Mouse (Mus musculus): ENCODE data around the gene Bcl2.

Bcl2 gene

DNA sequence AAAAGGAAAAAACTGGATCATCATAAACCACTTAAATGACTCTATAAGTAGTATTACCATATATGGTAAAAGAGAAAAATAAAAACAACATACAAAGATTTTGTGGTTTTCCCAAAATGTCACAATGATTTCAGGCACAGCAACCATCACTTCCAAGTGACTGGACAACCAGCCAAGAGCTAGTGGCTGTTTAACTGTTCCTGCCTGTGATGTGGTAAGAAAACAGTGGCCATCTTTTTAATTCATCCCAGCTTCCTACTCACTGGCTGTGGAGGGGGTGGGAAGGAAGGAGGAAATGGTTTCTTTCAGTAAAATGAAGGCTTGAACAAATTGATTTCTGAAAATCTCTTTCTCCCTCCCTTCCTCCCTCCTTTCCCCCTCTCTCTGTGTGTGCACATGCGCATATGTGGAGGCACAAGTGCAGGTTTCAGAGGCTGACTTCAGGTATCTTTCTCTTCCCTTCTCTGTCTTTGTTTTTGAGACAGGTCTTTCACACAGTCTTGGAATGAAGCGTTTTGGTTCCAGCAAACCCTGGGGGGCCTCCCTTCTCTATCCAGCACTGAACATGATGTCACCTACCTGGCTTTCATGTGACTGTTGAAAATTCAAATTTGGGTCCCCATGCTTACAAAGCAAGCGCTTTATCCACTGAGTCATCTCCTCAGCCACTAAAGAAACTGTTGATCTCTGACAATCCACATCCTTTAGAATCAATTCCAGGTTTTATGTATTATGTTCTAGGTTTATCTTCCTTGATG, 93.7 kb downstream of the Bcl2 start:
- no peak for DNase-seq (ENCODE audit: extremely low spot score)

DNA sequence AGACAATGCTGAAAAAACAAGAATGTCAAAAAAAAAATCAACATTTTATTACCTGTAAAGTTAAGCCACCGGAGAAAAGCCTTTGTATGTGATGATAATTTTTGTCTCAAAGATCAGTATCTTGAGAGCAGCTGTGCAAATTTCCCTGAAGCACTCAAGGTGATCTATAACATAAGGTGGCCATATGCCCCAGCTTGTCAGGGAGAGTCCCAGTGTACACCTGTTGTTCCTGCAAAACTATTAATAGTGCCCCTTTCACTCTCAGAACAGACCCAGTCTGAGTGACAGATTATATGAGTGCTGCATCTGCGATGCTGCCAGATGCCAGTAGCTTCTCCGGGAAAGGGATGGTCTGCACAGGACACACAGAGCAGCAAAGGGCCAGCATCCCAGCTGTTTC, 95.3 kb downstream of the Bcl2 start:
- DNase-seq (ENCODE audit: extremely low spot score) = no peak

DNA sequence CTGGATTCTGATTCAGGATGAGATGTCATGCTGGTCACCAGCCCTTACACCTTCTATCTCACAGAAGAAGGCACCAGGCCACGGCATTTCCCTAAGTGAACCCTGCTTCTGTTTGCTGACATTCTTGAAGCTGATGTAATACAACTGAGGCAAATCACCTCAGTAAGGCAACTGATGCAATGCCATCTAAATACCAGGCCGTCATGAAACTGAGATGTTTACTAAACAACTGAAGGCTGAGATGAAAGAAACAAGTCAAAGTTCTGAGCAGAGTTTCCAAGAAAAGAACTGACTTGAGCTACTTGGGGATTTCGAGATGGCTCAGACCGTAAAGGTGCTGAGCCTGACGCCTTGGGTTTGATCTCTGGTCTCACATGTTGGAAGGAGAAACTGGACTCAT, 97.1 kb downstream of the Bcl2 start:
- no peak for DNase-seq (ENCODE audit: extremely low spot score)

DNA sequence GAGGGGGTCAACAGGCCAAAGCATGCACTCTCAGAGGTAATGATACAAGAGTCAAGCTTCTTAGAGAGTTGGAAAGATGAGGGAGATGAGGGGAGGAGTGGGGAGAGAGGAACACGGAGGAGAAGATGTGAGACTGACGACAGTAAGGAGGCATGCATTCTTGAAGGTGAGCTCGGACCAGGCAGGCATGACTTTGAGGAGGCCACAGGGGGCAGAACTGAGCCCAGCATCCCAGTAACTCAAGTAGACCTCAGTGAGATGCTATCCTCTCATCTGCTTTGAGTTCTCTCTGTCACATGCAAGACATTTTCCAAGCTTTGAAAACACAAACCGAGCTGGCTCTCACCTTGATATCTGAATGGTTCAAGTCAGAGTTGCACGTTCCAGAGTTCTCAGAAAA, 100.7 kb downstream of the Bcl2 start:
- DNase-seq (ENCODE audit: extremely low spot score) = no peak

DNA sequence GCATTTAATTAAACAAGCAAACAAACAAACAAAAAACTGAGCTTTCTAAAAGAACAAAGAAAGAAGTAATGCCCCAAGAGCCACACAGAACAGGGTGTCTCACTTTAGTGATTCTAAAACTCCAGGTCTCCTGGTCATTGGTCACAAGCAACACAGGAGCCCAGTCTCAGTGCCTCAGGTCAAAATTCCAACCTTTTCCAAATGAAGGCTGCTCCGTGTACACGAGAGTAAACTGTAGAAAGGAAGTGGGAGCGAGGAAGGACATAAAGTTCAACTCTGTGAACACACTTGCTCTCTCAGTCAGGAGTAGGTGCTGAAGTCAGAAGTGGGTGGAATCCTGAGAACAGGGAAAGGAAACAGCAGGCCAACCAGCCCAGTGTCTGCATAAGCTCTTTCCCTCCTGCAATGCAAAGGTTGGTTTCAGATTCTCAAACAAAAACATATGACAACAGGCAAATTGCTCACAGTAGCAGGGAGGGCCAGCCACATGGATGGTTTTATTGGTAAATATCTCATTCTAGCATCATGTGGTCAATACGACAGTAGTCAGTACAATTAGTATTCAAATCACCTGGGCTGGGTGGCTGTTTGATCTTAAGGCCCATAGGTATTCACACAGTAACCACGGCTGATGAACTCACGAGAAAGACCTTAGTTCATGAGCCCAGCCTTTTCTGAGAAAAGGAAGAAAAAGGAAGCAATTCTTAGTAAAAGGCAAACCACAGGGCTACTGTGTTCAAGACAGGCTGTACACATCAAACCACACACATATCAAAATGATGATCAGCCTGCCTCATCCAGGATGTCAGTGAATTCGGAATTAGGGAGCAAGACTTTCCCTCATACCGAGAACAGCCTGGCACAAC, 101.7 kb downstream of the Bcl2 start:
- no peak for DNase-seq (ENCODE audit: extremely low spot score)

DNA sequence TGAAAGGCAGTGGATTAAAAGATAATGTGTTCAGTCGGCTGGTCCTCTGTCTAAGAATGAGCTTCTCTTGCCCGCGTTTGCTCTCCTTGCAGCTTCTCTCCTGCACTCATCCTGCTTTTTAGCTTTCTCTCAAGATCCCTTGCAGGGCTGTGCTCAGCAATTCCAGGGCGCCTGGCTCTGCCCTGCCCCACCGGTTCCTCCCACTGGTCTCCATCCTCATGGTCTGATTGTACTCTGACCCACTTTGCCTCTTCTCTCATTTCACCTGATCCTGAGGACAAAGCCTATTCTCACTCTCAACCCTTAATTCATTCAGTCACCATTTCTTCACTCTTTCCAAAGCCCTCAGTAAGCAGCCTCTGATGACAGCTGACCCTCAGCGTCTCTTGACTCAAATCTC, 102.8 kb downstream of the Bcl2 start:
- DNase-seq (ENCODE audit: extremely low spot score) = no peak

DNA sequence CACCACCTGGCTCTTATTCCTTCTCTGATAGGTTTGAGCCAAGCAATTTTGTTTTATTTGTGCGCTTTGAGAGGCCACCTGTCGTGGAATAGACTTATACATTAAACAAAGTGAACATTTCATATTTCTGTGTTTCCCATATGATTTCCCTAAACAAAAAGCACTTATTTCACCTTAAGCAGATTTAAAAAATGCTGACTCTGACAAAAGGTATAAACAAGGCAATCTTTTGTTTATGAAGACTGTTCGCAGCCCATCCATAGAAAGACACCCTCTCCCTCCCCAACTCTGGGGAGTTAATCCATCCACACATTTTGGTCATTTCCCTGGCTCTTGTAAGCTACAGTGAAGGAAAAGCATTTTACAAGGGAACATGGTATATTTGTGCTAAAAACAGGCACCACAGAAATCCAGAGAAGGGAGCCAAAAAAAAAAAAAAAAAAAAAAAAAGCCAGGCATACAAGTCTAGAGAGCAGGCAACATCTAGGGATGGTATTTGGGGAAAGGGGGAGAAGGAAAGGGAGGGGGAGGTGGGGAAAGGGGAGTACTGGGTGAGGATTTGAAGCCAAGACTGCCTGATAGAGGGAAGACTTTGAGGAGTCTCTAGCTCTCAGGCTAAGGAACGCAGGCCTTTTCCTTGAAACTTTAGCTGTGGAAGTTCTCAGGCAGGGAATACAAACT, 105.8 kb downstream of the Bcl2 start:
- DNase-seq (ENCODE audit: extremely low spot score) = no peak

DNA sequence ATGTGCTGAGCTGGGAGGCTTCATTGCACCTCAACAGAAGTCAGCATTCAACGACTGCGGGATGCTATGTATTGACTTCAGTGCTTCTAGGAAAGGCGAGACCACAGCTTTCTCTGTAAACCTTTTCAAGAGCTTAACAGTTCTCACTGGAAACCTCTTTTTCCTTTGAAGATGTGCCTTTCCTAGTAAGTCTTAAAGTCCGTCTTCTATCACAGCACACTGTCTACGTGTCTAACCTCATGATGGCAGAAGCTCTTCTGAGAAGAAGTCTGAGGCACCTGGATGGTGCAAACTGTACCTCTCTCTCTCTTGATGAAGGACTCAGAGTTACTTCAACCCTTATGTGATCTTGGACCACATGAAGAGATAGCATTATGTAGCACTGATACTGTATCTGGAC, 107.1 kb downstream of the Bcl2 start:
- DNase-seq (ENCODE audit: extremely low spot score) = no peak

DNA sequence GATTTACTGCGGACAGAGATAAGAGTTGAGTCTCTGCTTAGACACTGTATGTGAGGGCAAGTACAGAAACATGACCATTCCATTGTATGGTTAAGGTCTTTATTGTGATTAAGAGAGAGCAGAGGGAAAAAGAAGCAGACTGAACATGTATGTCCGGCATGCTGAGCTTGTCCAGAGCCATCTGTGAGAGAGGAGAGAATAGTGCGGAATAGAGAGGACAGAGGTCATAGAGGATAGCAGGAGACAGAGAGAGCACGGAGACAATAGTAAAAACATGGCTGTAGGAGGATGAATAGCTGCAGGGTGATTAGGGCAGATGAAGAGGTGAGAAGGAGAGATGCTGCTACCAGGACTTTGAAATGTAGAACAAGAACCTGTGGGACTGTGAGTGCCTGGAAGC, 110.7 kb downstream of the Bcl2 start:
- DNase-seq (ENCODE audit: extremely low spot score) = no peak

DNA sequence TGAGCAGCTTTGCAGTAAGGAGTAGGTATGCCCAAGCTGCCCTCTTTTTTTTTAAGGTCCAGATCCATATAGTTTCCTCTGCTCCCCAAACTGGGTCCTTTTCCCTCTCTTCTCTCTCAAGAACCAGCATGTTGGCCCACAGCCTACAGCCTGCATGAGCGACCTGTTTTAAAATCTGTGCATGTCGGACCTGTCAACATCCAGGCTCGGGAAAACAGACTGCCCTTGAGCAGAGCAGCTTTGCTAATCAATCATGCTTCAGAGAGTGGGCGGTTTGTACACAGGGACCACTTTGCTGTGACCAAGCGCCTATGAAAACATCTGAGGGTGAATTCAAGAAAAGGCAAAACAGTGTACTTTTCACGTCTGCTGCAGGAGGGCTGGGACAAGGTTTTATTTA, 111.1 kb downstream of the Bcl2 start:
- peak; percentile 32 for DNase-seq (ENCODE audit: extremely low spot score)

DNA sequence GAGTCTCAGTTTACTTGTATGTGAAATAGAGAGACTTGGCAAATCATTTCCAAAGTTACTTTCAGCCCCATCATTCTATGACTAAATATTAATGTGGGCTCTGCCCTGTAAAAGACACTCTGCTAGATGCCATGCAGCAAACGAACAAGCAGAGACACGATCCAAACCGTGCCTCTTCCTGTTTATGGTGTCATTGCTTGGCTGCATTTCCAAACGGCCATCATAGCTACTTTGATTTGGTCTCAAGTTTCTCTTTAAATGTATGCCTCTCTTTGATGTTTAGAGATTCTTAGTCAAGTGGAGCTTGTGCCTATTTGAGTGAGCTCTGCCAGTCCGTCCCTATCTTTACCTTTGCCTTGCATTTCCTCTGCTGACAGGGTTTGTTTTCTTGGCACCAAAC, 111.5 kb downstream of the Bcl2 start:
- no peak for DNase-seq (ENCODE audit: extremely low spot score)

DNA sequence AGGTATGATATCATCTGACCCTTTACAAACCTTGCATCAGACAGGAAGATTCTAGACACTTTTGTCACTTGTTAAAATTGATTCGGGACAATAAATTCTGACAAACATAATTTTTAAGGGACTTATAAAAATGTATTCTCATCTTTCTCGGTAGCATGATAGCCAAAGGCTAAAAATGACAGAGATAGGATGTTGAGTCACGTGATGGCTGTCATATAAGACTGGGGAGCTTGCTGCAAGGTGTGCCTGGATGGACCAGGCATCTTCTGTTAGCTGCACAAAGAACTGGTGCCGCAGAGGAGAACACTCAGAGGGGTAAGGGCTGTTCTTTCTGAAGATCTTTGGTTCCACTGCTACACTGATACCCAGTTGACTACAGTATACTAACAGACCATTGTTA, 112.8 kb downstream of the Bcl2 start:
- DNase-seq (ENCODE audit: extremely low spot score) = no peak

DNA sequence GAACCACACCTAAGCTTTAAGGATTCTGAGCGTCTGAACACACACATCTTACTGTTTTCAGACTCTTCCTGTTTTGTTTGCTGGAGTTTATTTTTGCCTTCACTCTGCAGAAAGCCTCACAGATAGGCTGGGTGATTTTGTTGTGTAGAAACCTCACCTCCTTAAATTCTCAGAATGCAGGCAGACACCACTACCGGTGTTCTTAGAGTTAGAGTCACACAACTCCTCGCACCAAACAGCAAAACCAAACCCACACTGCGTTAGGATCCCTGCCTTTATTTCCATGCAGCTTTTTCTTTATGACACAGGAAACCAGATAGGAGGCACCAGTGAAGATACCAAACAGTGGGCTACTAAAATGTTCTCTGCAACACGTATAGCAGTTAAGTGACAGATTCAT, 113.2 kb downstream of the Bcl2 start:
- DNase-seq (ENCODE audit: extremely low spot score) = no peak

DNA sequence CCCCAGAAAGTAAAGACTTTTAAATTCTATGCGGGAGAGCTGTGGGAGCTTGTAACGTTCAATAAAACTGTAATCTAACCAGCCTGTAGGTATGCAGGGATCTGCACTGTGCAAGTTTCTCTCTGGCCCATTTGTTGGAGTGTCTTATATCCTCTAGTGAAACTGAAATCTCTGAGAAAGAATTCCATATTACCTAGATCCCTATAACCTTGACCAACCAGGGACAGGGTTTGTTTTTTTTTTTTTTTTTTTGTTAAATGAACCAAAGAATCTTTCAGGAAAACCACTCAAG, 115.8 kb downstream of the Bcl2 start:
- no peak for DNase-seq (ENCODE audit: extremely low spot score)

DNA sequence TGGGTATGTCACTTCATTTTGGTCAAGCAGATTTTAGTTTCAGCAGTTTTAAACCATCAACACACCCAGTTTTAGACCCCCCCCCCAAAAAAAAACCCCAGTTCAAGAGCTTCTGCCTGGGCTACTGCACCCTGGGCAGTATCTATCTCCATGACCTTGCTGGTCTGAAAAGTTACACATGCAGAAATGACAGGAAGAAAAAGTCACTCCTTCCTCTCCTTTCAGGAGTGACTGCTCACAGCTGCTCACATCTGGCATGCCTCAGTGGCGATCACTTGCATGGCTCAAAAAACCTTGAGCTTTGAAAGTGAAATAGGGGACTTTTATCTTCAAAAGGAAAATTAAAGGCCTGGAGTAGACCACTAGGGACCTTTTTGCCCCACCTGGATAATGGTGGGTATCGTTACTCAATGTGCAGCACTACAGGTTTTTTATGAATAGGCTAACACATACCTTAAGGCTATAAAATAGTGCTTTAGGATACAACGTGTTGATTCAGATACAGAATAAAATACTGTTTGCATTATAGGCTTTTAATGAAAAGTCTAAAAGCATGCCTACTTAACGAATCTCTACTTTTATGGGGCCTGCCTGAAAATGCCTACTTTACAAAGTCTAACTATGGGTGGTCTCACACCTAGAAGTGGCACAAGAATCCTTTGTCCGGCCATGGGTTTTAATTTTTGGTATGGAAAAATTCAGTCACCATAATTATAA, 116.3 kb downstream of the Bcl2 start:
- no peak for DNase-seq (ENCODE audit: extremely low spot score)

DNA sequence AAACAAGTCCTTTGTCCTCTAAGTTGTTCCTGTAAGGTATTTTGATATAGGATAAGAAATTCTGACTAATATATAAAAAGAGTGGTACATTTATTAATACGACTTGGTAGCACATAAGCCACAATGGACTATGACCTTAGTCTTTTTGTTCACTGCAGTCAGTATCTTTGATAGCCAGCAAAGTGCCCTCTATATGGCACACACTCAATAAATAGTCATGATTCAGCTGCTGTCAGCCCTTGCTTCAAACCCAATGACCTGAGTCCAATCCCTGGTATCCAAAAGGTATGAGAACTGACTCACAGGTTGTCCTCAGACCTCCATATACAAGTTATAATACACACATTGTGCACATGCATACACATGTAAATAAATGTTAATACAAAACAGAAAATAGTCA, 117.7 kb downstream of the Bcl2 start:
- DNase-seq (ENCODE audit: extremely low spot score) = no peak

DNA sequence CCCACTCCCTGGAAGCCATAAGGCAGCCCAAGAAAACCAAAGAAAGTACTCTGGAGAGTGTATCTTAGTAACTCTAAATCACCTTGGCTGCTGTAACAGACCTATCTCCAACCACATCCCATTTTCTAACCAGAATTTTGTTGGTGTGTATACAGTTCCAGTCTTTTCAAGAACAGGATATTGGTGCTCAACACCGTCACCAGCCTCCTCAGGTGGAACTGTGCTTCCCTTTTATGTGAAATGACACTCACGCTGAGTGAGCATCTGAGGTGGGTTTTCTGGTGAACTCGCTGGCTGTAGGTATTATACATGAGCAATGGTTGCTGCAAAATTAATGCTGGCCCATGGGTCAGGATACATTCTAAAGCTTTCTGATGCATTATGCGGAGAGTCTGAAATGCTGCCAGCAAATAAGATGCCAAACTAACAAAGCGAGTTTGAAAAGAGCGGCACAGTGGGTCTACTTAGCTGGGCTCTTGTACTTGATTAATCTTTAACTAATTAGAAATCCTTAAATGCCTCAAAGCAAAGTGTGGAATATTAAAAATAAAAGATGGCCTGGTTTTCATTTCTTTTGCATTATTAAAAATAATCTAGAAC, 118.7 kb downstream of the Bcl2 start:
- no peak for DNase-seq (ENCODE audit: extremely low spot score)

DNA sequence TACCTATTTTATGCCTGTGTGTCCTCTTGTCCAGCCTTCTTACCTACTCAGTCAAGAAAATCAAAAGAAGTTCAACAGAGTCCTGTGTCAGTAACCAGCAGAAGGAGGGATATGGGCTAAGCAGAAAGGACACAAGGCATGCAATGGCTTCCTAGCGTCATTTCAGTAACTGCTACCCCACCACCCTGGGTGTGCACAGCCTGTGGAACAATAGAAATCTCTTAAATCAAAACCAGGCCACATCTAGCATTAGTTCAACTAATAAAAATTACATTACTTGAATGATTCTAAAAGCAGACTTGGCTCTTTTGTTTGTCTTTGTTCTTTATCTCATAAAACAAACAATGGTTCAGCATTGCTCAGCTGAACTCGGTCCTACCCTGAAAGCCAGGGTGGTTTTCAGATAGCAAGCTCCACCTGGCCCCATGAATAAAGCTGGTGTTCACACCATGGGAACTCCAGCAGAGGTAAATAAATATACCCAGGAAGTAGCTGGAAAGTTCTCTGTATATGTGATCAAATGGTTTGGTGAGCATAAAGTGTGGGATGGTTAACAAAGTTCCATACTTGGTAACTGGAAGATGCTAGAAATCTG, 122.8 kb downstream of the Bcl2 start:
- no peak for DNase-seq (ENCODE audit: extremely low spot score)

DNA sequence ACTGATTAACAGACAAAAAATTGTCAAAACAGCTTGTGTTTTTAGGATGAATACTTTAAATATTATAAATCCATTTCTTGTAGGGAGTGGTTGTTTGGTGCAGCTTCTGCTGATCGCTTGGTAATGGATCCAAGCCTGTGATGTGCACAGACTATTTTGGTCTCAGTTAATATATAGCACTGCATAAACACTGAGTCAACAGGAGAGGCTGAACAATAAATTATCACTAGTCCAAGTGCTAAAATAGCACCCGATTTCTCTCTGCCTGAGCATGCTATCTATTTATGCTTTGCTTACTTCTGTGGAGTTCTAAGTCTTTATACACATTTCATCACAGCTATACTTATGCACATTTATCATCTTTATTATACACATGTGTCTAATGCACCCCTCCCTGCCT, 124.9 kb downstream of the Bcl2 start:
- DNase-seq (ENCODE audit: extremely low spot score) = no peak

DNA sequence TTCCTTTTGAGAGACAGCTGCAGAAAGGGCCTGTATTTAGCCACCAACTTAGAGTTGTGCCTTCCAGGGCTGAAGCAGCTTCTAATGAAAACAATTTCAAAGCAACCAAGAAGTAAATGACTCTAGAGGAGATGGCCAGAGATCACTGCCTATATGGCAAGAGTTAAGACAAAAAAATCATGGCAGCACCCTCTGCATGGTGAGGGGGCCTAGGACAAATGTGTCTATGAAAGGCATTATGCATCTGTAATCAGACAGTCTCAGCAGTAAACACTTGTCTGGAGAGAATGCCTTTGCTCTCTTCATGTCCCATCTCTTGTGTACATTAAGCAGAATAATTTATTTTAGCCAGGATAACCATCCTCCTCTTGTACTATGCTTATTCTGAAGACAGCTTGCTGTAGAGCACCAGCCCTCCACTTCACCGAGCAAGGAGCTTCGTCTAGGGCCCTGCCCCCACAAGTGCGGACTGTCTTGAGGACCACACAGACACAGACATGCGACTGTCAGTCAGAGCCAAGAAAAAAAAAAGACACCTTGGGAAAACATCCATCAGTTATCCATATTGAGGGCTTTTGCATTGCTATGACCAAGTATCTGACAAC, 126.1 kb downstream of the Bcl2 start:
- DNase-seq (ENCODE audit: extremely low spot score) = no peak

DNA sequence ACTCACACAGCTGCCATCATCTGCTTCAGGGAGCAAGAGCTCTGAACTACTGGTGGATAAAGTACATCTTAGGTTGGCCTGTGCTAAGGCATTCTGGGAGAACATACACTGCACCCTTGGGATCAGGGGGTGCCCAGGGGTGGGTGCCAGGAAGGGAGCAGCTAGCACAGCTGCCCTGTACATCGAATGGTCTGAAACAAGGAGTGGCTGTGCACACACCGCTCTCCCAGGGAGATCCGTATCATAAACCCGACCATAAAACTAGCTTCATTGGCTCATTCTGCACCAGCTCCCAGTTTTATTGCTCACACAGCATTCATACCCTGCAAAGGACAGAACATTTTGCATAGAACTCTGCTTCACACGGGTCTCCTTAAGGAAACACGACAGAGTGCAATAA, 127.3 kb downstream of the Bcl2 start:
- DNase-seq (ENCODE audit: extremely low spot score) = no peak

All from embryo, embryonic 9.5 days (tissue).